Mouse (Mus musculus) heart, postnatal 10 days (tissue): ENCODE data around the gene Tenm4. TPM values are rescaled to one million over a fixed set of nuclear protein-coding genes. Genes with fewer than 3 reads are reported as not detected.

Experiments used
- DNase-seq, 2 experiments: peaks; one replicate each; pipeline ENCODE4 v3.0.0; 2021
- intact Hi-C: fragments of 180-260 bp; cut with DNase I; formaldehyde crosslinking; loops from one replicate; pipeline ENCODE4 v1.15.1; 2025
- total RNA-seq, 2 experiments: library from RNA; stranded (reverse); gene quantifications; 2 replicates each; pipeline ENCODE4 v1.2.3; 2021

The Tenm4 gene
- total RNA-seq, 2 experiments from 2014 or later = 4.2 to 5.0 TPM

DNA sequence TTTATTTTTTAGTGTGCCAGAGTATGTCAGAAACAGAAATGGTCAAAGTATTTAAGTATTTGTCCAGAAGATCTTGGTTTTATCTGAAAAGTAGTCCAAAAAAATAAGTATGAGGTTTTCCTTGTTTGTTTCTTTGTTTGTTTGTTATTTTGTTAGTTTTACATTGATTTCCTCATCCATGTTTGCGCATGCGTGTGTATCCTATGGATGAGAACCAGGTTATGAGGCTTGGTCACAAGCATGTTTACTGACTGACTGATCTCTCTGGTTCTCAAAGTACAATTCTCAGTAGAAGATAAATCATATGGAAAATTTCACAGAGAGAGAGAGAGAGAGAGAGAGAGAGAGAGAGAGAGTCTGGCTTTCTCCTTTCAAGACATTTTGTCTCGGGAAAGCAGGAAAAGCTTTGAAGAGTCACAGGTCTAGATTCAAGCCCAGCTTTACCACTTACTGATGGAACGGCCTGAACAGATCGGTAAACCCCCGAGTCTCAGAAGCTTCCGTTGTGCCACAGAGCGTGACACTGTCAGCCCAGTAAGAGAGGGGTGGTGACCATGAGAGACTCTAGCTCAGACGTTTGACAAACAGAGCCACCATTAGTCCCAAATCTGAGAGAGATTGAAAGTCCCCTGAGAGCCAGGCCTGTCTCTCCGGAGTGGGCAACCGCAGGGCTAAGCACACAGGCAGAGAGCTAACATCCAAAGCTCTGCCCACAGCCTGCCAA, 487.0 kb downstream of the Tenm4 start:
- intact Hi-C loops = no loop called here
- no peak for DNase-seq

GRCm38 (mm10) chr7:96660907-96661306, 489.9 kb downstream of the Tenm4 start:
- no peak for DNase-seq
- intact Hi-C loops = no loop called here

DNA sequence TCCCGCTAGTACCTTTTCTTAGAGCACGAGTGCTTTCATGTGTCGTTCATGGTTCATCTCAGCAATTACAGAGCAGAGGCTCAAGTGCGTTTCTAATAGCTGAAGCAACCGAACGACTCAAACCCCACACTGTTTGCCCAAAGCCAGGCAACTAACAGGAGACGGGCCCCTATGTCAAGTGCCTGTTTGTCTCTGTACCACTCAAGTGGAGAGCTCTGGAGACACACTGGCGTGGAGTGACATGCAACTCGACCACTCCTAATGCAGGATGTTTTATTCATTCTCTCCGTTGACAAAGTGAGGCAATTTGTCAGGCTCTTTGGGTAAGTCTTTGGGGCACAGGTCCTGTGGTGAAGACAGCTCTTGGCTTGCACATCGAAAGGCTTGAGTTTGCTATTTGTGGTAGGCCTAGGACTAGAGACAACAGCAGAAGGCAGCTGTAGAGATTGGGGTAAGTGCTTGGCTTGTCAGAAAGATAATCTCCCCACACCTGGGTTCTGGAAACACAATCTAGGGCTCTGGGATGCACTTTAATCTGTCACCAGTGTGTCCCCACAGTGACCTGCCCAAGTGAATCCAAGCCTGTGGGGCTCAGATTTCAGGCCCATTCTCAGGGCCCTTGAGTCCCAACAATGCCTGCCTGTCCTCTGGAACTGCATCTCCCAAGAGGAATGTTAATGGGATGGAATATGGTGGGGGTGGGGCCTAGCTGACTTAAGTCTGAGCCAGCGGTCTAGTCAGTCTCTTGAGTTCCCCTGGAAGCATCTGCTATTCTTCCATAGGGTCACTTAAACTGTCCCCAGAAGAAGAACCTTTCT, 490.5 kb downstream of the Tenm4 start:
- intact Hi-C loops = no loop called here

DNA sequence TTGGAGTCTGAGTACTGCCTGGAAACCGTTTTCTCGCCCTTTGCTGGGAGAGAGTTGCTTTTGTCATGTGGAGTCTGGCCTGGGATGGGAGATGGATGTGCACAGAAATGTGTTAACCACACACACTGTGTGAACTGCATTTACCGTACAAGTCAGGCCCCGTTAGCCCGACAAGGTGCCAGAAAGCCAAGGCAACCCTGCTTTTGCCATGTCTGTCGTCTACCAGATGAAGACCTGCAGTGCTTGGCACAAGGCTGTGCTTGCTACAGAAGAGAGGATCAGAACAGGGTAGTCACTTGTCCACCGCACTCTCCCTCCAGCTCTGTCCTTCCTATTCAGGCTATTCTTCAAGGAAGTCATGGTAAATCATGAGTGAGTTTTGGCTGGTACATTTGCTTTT, 492.3 kb downstream of the Tenm4 start:
- no peak for DNase-seq
- intact Hi-C loops = no loop called here

More for the DNA sequence above, 490.5 kb downstream of the Tenm4 start:
- no peak for DNase-seq

GRCm38 (mm10) chr7:96666366-96666896, 495.4 kb downstream of the Tenm4 start:
- DNase-seq = no peak
- intact Hi-C loops = no loop called here

DNA sequence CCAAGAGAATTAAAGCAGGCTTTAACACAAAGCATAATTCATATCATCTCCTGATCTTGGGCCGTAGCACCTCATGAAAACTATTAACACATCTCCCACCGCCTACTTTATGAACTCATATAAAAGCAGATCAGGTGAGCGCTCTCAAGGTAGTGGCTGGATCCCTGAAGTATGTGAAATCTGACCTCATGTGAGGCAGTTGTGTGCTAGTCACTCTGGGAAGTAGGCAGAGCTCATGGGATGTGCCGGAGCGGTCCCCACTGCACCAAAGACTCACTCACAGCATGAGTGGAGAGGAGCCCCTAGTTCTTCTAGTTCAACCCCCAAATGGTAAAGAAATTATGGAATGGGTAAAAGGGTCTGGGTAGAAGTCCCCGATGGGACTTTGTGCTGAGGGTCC, 496.6 kb downstream of the Tenm4 start:
- intact Hi-C loops = no loop called here
- DNase-seq = no peak

GRCm38 (mm10) chr7:96670095-96670494, 499.0 kb downstream of the Tenm4 start:
- intact Hi-C loops = no loop called here
- no peak for DNase-seq

- intact Hi-C loops = no loop called here
- DNase-seq = no peak
Measured at GRCm38 (mm10) chr7:96672322-96672914, 501.4 kb downstream of the Tenm4 start.

- intact Hi-C loops = no loop called here
- DNase-seq = peak; percentile 25 to 26
Measured at GRCm38 (mm10) chr7:96677082-96677481, 506.0 kb downstream of the Tenm4 start.

GRCm38 (mm10) chr7:96678236-96678635, 507.2 kb downstream of the Tenm4 start:
- no peak for DNase-seq
- intact Hi-C loops = no loop called here

GRCm38 (mm10) chr7:96679746-96680145, 508.7 kb downstream of the Tenm4 start:
- intact Hi-C loops = no loop called here
- DNase-seq = no peak

- no peak for DNase-seq
- intact Hi-C loops = no loop called here
Measured at GRCm38 (mm10) chr7:96680405-96680804, 509.4 kb downstream of the Tenm4 start.

DNA sequence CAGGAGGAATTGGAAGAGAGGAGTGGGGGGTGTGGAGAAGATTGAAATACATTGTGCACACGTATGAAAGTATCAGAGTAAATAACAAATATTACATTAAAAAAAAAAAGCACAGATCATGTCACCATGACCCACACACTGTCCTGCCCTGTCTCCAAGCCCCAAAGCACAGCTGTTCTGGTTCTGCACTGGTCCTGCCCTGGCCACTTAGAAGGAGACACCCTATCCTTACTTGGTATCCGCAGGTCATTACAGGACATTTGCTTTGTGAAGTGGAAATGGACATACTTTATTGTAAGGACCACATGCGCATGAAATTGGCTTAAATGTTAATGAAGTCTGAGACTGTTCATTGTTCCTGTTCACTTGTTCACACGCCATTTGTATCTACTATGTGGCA, 510.8 kb downstream of the Tenm4 start:
- no peak for DNase-seq
- intact Hi-C loops = no loop called here

DNA sequence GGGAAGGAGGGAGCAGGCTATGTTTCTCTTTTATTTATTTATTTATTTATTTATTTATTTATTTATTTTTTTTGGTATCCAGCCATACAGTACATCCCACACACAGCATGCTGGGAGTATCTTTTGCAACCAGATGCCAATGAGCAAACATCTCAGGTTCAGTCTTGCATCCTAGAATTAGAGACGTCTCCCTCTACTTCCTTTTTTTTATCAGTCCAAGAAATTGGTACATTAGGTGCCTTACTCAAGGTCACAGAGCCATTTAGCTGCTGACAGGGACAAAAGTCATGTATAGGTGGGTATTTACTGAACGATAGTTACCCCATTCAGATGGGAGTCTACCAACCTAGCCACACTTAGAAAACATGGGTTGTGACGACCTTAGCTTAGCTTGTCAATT, 517.1 kb downstream of the Tenm4 start:
- intact Hi-C loops = no loop called here
- no peak for DNase-seq

GRCm38 (mm10) chr7:96701097-96701845, 530.2 kb downstream of the Tenm4 start:
- intact Hi-C loops = no loop called here
- no peak for DNase-seq

- intact Hi-C loops = no loop called here
- DNase-seq = no peak
Measured at GRCm38 (mm10) chr7:96703958-96704357, 532.9 kb downstream of the Tenm4 start.

DNA sequence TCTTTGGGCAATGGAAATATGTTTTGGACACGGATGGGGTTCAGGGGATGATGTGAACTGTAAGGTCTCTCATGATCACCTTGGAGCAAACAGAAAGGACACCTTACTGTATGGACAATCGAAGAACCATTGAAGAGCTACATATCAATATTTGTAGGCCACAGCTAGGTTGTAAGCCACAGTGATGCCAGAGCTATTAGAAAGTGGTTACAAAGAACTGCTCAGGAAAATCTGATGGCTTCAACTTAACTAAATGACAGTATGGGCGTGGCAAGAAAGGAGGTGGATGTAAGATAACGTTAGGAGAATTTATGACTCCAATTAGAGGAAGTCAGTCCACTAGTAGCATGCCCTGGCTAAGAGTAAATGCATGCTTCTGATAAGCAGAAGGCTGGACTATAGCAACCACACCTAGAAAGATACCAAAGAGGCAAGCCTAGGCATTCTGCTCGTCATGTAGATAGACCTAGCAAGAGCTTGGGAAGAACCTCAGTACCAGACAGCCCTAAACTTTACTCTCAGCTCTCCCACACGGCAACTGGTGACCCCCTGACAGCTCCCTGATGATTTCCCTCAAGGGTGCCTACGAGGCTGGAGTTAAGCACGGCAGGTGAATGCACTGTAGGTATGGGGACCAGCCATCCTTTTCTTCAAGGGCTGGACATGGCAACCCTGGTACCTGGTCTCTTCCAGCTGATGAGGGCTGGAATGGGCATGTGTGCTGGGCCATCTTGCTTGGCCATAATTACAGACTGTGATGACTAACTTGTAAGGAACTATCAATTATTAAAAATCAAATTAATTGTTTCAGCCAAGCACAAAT, 534.5 kb downstream of the Tenm4 start:
- no peak for DNase-seq
- intact Hi-C loops = no loop called here

GRCm38 (mm10) chr7:96706531-96706930, 535.5 kb downstream of the Tenm4 start:
- intact Hi-C loops = no loop called here
- DNase-seq = no peak

DNA sequence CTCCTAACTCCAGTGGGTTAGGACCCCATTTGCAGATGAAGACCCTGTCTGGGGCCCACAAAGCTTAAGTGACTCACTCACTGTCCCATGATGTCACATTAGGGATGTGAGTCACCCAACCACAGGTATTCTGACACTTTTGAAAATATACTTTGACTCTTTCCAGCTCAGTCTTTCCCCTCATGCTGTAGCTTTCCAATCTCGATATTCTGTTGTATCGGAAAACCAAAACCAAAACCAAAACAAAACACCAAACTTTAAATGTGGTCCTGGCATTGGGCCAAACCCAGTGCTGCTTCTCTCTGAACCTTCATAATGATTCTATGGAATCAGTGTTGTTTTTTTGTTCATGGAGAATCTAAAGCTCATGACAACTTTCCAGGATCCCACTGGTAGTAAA, 536.1 kb downstream of the Tenm4 start:
- intact Hi-C loops = no loop called here
- DNase-seq = no peak

GRCm38 (mm10) chr7:96708071-96708470, 537.0 kb downstream of the Tenm4 start:
- intact Hi-C loops = no loop called here
- peak in 1 of 2 experiments; percentile 16 for DNase-seq
